8 mouse cellular contexts compared by ENCODE assay signal in the genomic region with DNA sequence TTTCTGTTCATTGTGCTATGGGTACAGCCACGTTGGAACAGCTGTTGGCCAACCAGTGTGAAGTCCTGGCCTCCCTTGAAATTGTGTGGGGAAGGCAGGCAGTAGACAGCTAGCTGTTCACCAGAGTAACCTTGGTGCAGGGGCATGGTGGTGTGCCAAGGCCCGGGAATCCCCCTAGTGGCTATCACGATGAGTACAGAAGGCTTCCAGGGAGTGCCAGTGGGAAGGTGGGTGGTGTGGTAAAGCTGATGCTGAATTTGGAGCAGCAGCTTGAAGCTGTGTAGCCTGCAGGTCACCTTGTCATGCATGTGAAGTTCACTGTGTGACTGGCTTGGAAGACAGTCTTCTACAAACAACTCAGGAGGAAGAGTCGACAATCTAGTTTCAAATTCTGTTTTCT. TPM values are rescaled to one million over a fixed set of nuclear protein-coding genes. Genes with fewer than 3 reads are reported as not detected.
DNase-seq lines count a peak whose midpoint lies in the region; ATAC-seq lines count a peak whose summit lies in the region.

No protein-coding gene starts in this region.

- ATAC-seq in granulocyte monocyte progenitor cell, adult 5-6 weeks (replicated peaks; ENCODE audit: poor library complexity, severe bottlenecking): peak; percentile 53

- DNase-seq in gastrocnemius, postnatal 10 days: peak; percentile 26
- no peak for DNase-seq in gastrocnemius, postnatal 36 days
- peak; percentile 4 for DNase-seq in urinary bladder, postnatal 14 days (ENCODE audit: low spot score)
- no peak for DNase-seq in urinary bladder, postnatal 36 days (ENCODE audit: low spot score in 2 of 2)
- DNase-seq in left cerebral cortex, adult 11 months (ENCODE audit: low spot score): peak; percentile 29
- peak; percentile 76 for DNase-seq in retina, embryonic 14.5 days (ENCODE audit: low spot score)
- no peak for DNase-seq in gastrocnemius, postnatal 25 days

- intact Hi-C loops in gastrocnemius, postnatal 36 days (cut with DNase I): no loop called here

RNA-seq across cellular contexts. Expression of gene Eipr1, which starts 32.8 kb away (rescaled TPM):
- total RNA-seq in gastrocnemius, postnatal 10 days (2021): 1 to 10 TPM; 6.4 to 6.9 TPM
- 1 to 10 TPM; 4.7 to 7.1 TPM for total RNA-seq in gastrocnemius, postnatal 36 days (2021)
- 23.6 and 31.2 TPM in 2 replicates for total RNA-seq in granulocyte monocyte progenitor cell, adult 5-6 weeks (2014; fragmentation: Nextera tagmentation)
- 24.4 and 25.5 TPM in 2 replicates for total RNA-seq in granulocyte monocyte progenitor cell, adult 5-6 weeks (2017)
- 1 to 10 TPM; 5.8 to 7.7 TPM for total RNA-seq in gastrocnemius, postnatal 25 days (2021)

RNA-seq across cellular contexts. Expression of gene Trappc12, which starts 34.1 kb away (rescaled TPM):
- 10 to 100 TPM; 15.0 to 18.4 TPM for total RNA-seq in gastrocnemius, postnatal 10 days (2021)
- total RNA-seq in gastrocnemius, postnatal 36 days (2021): 10 to 100 TPM; 13.8 to 16.6 TPM
- total RNA-seq in granulocyte monocyte progenitor cell, adult 5-6 weeks (2014; fragmentation: Nextera tagmentation): 40.9 and 41.2 TPM in 2 replicates
- total RNA-seq in granulocyte monocyte progenitor cell, adult 5-6 weeks (2017): 40.5 and 46.5 TPM in 2 replicates
- total RNA-seq in gastrocnemius, postnatal 25 days (2021): 10 to 100 TPM; 13.7 to 14.5 TPM

Comparison
In these comparisons a context has a peak if more than half of its experiments do, and no peak if none do; other contexts are left out.
1. DNase-seq: peak in gastrocnemius, postnatal 10 days (single experiment), urinary bladder, postnatal 14 days (single experiment), left cerebral cortex, adult 11 months (single experiment) and retina, embryonic 14.5 days (single experiment); none in gastrocnemius, postnatal 36 days (0 of 2), urinary bladder, postnatal 36 days (0 of 2) and gastrocnemius, postnatal 25 days (single experiment).